Mouse (Mus musculus) limb, embryonic 11.5 days (tissue): Measurements from ENCODE around the gene Mvd. TPM values are rescaled to one million over a fixed set of nuclear protein-coding genes. Genes with fewer than 3 reads are reported as not detected.

Experiments
- ATAC-seq: fragments of 200-750 bp; cut with Nextera tagmentation; 2 replicates; pipeline ENCODE4 v1.8.0; 2017; ENCODE audit warnings: low read depth; ENCODE audit not compliant: insufficient number of reproducible peaks, low FRiP score, low TSS enrichment
- DNase-seq: peaks from one replicate; pipeline ENCODE4 v3.0.0-alpha.2; 2015; ENCODE audit warnings: low spot score
- H3K27ac ChIP-seq: fragments of 300-500 bp; sonication (generic); replicated peaks from 2 replicates; pipeline ENCODE4 v1.5.1; 2014; ENCODE audit warnings: low read depth, mild to moderate bottlenecking, low read length
- H3K27me3 ChIP-seq: fragments of 300-500 bp; sonication (generic); 2 replicates; pipeline ENCODE4 v1.6.1; 2014; ENCODE audit warnings: mild to moderate bottlenecking, low read length, mixed read lengths; ENCODE audit not compliant: control insufficient read depth, insufficient read depth
- H3K36me3 ChIP-seq: fragments of 300-500 bp; sonication (generic); 2 replicates; pipeline ENCODE4 v1.6.1; 2014; ENCODE audit warnings: mild to moderate bottlenecking, low read length, moderate library complexity, mixed read lengths; ENCODE audit not compliant: control insufficient read depth, insufficient read depth
- H3K4me1 ChIP-seq: fragments of 300-500 bp; sonication (generic); 2 replicates; pipeline ENCODE4 v1.6.1; 2014; ENCODE audit warnings: low read length, mixed read lengths; ENCODE audit not compliant: control insufficient read depth, insufficient read depth
- H3K4me2 ChIP-seq: fragments of 300-500 bp; sonication (generic); 2 replicates; pipeline ENCODE4 v1.6.1; 2014; ENCODE audit warnings: low read depth, mild to moderate bottlenecking, moderate library complexity; ENCODE audit not compliant: severe bottlenecking
- H3K4me3 ChIP-seq: fragments of 300-500 bp; sonication (generic); 2 replicates; pipeline ENCODE4 v1.5.1; 2014; ENCODE audit warnings: low read depth, low read length
- H3K9ac ChIP-seq: fragments of 300-500 bp; sonication (generic); 2 replicates; pipeline ENCODE4 v1.6.1; 2014; ENCODE audit warnings: mild to moderate bottlenecking, low read length
- H3K9me3 ChIP-seq: fragments of 300-500 bp; sonication (generic); 2 replicates; pipeline ENCODE4 v1.6.1; 2016; ENCODE audit warnings: low read length; ENCODE audit not compliant: control insufficient read depth
- WGBS: fragments of 180-500 bp; shearing (Covaris S2); extraction: QIAGEN DNeasy Blood & Tissue Kit; methylation state at CpG from one replicate; pipeline ENCODE4 v1.1.7; 2014; 5-methylcytosine and 5-hydroxymethylcytosine counted together
- polyA plus RNA-seq: library from polyadenylated mRNA; unstranded; fragments of >200 nt; fragmentation: Nextera tagmentation; extraction: Ambion mirVana; gene quantifications from 2 replicates; pipeline ENCODE4 v1.2.1, GENCODE M21; 2014

Gene Mvd
- polyA plus RNA-seq, 1 experiment from 2014 or later = 51.3 TPM

DNA sequence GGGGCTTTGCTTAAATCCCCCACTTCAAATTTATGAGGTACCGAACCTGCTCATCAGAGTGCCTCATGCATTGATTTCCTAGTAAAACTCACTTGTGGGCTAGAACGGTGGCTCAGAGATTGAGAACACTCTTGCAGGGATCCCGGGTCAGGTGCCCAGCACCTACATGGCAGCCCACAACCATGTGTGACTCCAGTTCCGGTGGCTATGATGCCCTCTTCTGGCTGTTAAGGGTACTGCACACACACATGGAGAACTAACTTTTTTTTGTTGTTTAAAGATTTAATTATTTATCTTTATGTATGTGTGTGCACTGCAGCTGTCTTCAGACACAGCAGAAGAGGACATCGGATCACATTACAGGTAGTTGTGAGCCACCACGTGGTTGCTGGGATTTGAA, 7.8 kb downstream of the Mvd start:
- H3K36me3 ChIP-seq = peaks cover 17% of the 10 kb centered on the region
- H3K27ac ChIP-seq = no peak overlapping the region
- no peak overlapping the region for H3K9ac ChIP-seq
- no peak overlapping the region for H3K4me2 ChIP-seq
- peaks cover 9% of the 10 kb centered on the region for H3K4me1 ChIP-seq
- no peaks in the 10 kb centered on the region for H3K27me3 ChIP-seq
- no peak overlapping the region for H3K4me3 ChIP-seq
- no peak for ATAC-seq
- no peaks in the 10 kb centered on the region for H3K9me3 ChIP-seq
- WGBS = 90% methylated on average over 6 of the region's 6 CpGs
- no peak for DNase-seq

DNA sequence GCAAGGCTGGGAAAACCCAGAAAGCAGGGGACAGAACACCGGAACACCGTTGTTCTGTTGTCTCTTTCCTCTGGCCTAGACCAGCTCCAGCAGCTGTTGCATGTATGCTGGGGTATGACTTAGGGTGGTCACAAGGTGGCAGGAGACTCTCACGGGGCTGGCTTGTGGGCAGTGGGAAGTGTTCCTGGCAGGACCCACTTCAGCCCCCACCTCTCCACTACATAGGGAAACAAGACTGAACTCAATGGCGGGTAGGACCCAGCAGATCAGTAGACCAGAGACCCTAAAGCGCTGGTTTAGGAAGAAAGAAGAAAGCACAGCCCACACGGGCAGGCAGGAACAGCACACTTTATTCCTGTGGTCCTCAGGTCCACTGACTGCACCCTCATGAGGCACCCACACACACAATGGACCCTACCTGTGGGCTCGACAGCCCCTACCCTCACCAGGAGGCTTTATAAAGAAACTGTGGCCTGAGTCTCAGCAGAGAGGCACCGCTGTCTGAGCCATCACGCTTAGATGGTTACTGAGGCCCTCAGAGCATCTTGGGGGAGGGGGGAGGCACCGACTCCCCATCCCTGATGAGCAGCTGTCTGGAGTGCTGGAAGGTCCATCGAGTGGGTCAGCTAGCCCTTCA, 9.8 kb downstream of the Mvd start:
- no peak overlapping the region for H3K9ac ChIP-seq
- DNase-seq (no peak), ATAC-seq (no peak)
- H3K36me3 ChIP-seq = peaks cover 15% of the 10 kb centered on the region
- H3K4me1 ChIP-seq = peaks cover 9% of the 10 kb centered on the region
- no peak overlapping the region for H3K4me3 ChIP-seq
- H3K27me3 ChIP-seq = no peaks in the 10 kb centered on the region
- no peak overlapping the region for H3K27ac ChIP-seq
- WGBS = 71% methylated on average over 11 of the region's 11 CpGs
- no peaks in the 10 kb centered on the region for H3K9me3 ChIP-seq
- peak overlapping the region; percentile 70; the same call in 1 of the 2 replicates for H3K4me2 ChIP-seq

DNA sequence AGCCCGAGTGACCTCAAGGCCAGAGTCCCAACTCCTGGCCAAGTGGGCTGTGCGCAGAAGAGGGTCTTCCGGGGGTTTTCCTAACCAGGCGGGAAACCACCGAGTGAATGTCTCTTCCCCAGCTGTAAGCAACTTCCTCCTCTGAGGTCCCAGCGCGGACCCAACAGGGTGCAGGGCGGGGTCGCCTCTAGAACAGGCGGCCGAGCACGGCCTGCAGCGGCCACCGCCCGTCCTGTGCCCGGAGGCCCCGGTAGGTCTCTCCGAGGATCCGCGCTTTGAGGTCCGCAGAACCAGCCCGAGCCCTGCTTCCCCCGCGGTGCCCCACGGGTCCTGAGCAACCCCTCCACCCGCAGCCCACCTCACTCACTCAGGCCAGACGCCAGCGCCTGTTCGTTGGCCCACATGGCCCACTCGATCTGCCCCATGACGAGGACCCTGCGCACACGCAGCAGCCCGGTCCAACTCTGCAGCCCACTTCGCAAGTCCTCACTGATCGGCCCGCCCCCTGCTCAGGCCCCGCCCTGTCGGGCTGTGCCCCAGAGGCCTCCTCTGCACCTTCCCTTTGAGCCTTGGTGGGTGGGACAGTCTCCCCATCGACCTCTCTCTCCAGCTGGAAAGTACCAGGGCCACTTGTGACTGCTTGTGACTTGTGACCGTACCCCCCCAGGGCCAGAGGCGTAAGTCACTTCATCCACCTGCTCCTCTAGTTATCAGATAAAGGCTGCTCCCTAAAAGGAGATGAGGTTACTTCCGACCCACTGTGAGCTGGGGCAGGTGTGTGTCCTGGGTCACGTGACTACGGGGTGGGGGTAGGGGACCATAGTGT, 10.6 kb downstream of the Mvd start, which contains the start of gene Cyba:
TSS of gene Cyba (minus strand) at position 488 of the 826 bp plus-strand sequence.
- H3K4me3 ChIP-seq = peak within 1 kb of the TSS; percentile 35
- peaks cover 13% of the 10 kb centered on the region; the same call in 1 of the 2 replicates for H3K36me3 ChIP-seq
- 4% methylated on average over 45 of the region's 45 CpGs for WGBS
- H3K9me3 ChIP-seq = no peaks in the 10 kb centered on the region
- peak; percentile 63 for ATAC-seq
- peak; percentile 74 for DNase-seq
- no peaks in the 10 kb centered on the region for H3K27me3 ChIP-seq
- peak within 1 kb of the TSS; percentile 63 for H3K9ac ChIP-seq
- peaks cover 7% of the 10 kb centered on the region for H3K4me1 ChIP-seq
- no peak within 1 kb of the TSS for H3K27ac ChIP-seq
- peak within 1 kb of the TSS; percentile 70 for H3K4me2 ChIP-seq

DNA sequence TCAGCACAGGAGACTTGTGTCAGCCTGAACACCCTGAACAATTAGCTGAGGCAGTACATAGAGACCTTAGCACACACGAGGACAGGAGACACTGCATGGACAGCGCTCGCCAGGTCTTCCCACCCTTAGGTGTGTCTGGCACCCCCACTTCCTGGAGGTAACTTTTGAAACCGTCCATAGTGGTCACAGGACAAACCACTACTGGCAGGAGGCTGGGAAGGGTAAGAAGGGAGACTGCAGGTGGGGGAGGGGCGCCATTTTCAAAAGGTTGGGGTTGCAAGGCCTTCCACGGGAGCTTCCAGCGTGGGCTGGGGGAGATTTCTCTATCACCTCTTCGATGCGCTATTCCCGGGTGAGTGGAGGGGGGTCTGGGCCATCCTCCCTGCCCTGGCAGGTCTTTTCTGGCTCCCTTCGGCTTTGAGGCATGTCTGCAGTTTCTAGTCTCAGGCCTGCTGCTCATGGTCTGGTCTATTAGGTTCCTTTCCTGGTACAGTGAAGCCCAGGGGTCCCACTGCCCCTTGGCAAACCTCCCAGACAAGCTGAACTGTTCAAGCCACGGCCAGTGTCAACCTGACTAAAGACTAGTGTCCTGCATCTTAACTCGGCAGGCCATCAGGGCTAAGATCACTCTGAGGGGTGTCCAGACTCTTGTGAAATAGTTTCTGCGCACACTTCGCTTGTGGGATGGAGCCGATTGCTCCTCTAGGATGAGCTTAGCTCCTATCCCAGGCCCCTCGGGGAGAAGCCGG, 11.4 kb downstream of the Mvd start:
- no peaks in the 10 kb centered on the region for H3K9me3 ChIP-seq
- H3K9ac ChIP-seq = peak overlapping the region; percentile 63
- ATAC-seq = no peak
- H3K36me3 ChIP-seq = peaks cover 10% of the 10 kb centered on the region; the same call in 1 of the 2 replicates
- DNase-seq = peak; percentile 55
- WGBS = 35% methylated on average over 18 of the region's 18 CpGs
- H3K4me2 ChIP-seq = peak overlapping the region; percentile 70
- no peaks in the 10 kb centered on the region for H3K27me3 ChIP-seq
- peaks cover 7% of the 10 kb centered on the region for H3K4me1 ChIP-seq
- H3K27ac ChIP-seq = no peak overlapping the region
- peak overlapping the region; percentile 35 for H3K4me3 ChIP-seq

DNA sequence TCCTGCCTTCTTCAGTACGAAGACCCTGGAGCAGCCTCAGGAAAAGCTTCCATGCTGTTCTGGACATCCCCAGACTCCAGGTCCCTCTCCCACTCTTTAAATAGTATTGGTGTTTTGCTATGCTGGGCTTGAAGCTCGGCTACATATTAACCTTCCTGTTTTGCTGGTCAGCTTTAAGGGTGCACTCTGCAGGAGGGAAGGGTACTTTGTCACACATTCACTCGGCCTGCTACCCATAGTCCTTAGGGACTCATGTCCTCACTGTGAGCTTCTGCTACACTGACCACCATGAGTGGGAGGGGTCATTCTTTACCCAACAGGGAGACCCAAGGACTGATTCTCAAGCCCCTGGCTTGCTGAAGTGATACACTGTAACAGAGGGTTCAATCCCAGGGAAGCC, 12.6 kb downstream of the Mvd start:
- H3K9ac ChIP-seq = no peak overlapping the region
- no peaks in the 10 kb centered on the region for H3K27me3 ChIP-seq
- no peak overlapping the region for H3K4me2 ChIP-seq
- H3K27ac ChIP-seq = no peak overlapping the region
- WGBS = 92% methylated on average over 3 of the region's 3 CpGs
- H3K4me3 ChIP-seq = no peak overlapping the region
- no peak for ATAC-seq
- no peak for DNase-seq
- 0 out of 2 replicates have a peak, but pooled peaks cover 4% of the 10 kb centered on the region for H3K36me3 ChIP-seq
- peaks cover 7% of the 10 kb centered on the region for H3K4me1 ChIP-seq
- H3K9me3 ChIP-seq = no peaks in the 10 kb centered on the region

DNA sequence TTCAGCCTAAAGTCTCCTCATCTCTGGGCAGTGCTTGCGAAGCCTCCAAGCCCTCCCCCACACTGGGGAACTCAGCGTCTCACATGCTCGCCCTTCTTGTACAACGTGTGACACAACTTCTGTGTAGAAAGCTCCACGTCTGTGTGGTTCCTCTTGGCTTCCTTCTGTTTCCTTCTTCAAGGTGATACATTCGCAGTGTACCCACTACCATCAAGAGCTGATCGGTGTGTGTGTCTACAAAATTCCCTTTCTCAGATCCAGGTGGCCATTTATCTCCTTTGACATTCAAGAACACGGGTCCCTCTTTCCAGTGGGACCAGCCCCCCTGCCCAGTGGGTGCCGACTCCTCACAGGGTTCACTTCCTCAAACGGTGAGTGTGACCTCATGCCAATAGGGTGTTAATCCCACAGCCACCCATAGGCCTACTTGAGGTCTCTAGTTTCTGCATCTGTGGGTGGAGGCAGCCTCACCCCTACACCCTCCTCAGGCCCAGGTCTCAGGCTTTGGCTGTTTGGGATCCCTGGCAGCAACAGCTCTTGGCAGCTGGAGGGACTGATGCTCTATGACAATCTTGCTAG, 13.1 kb downstream of the Mvd start:
- Histone ChIP-seq H3K27me3 (no peaks in the 10 kb centered on the region), H3K27ac (no peak overlapping the region)
- 84% methylated on average over 10 of the region's 10 CpGs for WGBS

DNA sequence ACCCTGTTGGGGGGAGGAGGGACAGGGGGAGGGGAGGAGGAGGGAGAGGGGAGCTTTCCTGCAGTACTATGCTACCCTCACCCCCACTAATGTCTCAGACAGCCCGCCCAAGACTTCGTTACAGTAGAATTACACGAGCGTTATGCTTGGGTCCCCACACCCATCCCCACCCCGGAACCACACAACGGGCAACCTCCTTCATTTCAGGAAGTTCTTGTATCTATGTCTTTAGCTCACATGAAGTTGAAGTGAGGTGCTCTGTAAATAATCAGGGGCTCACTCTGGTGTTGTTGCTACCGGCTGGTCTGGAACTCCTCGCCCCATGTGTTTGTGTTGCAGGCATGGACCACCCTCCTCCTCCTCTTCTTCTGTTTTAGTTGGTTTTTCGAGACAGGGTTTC, 15.1 kb downstream of the Mvd start:
- peaks cover 7% of the 10 kb centered on the region for H3K4me1 ChIP-seq
- H3K27ac ChIP-seq = no peak overlapping the region
- no peaks in the 10 kb centered on the region for H3K9me3 ChIP-seq
- DNase-seq (no peak), ATAC-seq (no peak)
- no peaks in the 10 kb centered on the region for H3K36me3 ChIP-seq
- H3K4me2 ChIP-seq = no peak overlapping the region
- 89% methylated on average over 9 of the region's 9 CpGs for WGBS
- no peak overlapping the region for H3K9ac ChIP-seq
- H3K27me3 ChIP-seq = no peaks in the 10 kb centered on the region
- H3K4me3 ChIP-seq = no peak overlapping the region

More for the DNA sequence above, 13.1 kb downstream of the Mvd start:
- no peak overlapping the region for H3K4me2 ChIP-seq
- H3K9ac ChIP-seq = no peak overlapping the region
- DNase-seq (no peak), ATAC-seq (no peak)
- no peaks in the 10 kb centered on the region for H3K9me3 ChIP-seq
- H3K4me1 ChIP-seq = peaks cover 7% of the 10 kb centered on the region
- H3K36me3 ChIP-seq = 0 out of 2 replicates have a peak, but pooled peaks cover 2% of the 10 kb centered on the region
- H3K4me3 ChIP-seq = no peak overlapping the region

DNA sequence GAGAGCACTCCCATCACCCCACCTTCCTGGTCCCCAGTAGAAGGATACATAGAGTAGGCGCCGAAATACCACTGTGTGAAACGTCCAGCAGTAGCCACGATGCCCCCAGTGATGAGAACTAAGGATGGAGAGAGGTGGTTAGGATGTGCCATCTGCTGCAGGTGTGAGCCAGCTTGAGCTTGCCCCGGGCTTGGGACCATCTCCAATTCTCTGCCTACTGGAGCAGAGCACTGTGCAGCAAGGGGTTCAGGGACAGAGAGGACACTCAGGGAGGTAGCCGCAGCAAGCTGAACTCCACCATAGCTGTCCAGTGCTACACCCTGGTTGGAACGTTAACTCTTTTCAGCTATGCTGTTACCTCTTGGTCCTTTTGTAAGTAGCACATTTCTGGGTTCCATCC, 15.6 kb downstream of the Mvd start:
- Histone ChIP-seq H3K27ac (no peak overlapping the region), H3K9me3 (no peaks in the 10 kb centered on the region), H3K36me3 (no peaks in the 10 kb centered on the region), H3K4me1 (peaks cover 7% of the 10 kb centered on the region), H3K4me2 (no peak overlapping the region), H3K4me3 (no peak overlapping the region), H3K27me3 (no peaks in the 10 kb centered on the region), H3K9ac (no peak overlapping the region)
- DNase-seq = no peak
- WGBS = 92% methylated on average over 7 of the region's 7 CpGs
- ATAC-seq = no peak
